Mouse (Mus musculus) G1E (cell line): Measurements from ENCODE around the gene Wrap73. TPM values are rescaled to one million over a fixed set of nuclear protein-coding genes. Genes with fewer than 3 reads are reported as not detected.

Experiments used
- ATAC-seq: 2 replicates; pipeline ENCODE4 v1.8.0; 2016; ENCODE audit warnings: mild to moderate bottlenecking; ENCODE audit not compliant: insufficient number of reproducible peaks, poor library complexity, low FRiP score, severe bottlenecking; ENCODE audit errors: extremely low read depth
- DNase-seq: peaks from one replicate; pipeline ENCODE4 v3.0.0; 2012; ENCODE audit warnings: low spot score
- H3K27me3 ChIP-seq: 2 replicates; pipeline ENCODE4 v1.6.1; 2012; ENCODE audit warnings: mild to moderate bottlenecking, low read length, inconsistent platforms; ENCODE audit not compliant: insufficient read depth
- H3K36me3 ChIP-seq: replicated peaks from 2 replicates; pipeline ENCODE3; 2012; ENCODE audit warnings: mild to moderate bottlenecking, inconsistent platforms
- H3K4me1 ChIP-seq: 2 replicates; pipeline ENCODE4 v1.6.1; 2012; ENCODE audit warnings: low read depth, low read length, inconsistent platforms, mixed read lengths; ENCODE audit not compliant: insufficient read depth
- H3K4me3 ChIP-seq: 2 replicates; pipeline ENCODE4 v1.5.1; 2012; ENCODE audit warnings: low read depth, mild to moderate bottlenecking, inconsistent platforms, low read length, moderate library complexity, mixed read lengths
- H3K9me3 ChIP-seq: replicated peaks from 2 replicates; pipeline ENCODE4 v1.6.1; 2012; ENCODE audit warnings: inconsistent platforms
- CTCF ChIP-seq: IDR thresholded peaks from 2 replicates; pipeline ENCODE4 v1.5.1; 2012; ENCODE audit warnings: low read depth, low read length, inconsistent platforms, mixed read lengths
- GATA1 ChIP-seq: IDR thresholded peaks from 2 replicates; pipeline ENCODE4 v1.6.1; 2012; ENCODE audit warnings: borderline replicate concordance, low read length, inconsistent platforms, mixed read lengths
- GATA2 ChIP-seq: IDR thresholded peaks from 2 replicates; pipeline ENCODE4 v1.6.1; 2012; ENCODE audit warnings: low read depth, low read length, inconsistent platforms, borderline replicate concordance
- POLR2AphosphoS5 ChIP-seq: IDR thresholded peaks from 2 replicates; pipeline ENCODE4 v1.6.1; 2012; ENCODE audit warnings: low read depth, low read length, inconsistent platforms; ENCODE audit not compliant: insufficient replicate concordance
- TAL1 ChIP-seq: conservative IDR thresholded peaks from 2 replicates; pipeline ENCODE4 v1.6.1; 2012; ENCODE audit warnings: low read depth, low read length, inconsistent platforms, mixed read lengths
- polyA plus RNA-seq: library from polyadenylated mRNA; stranded (reverse); fragments of >175 nt; gene quantifications from 2 replicates; pipeline ENCODE4 v1.2.3, GENCODE M21; 2012
- total RNA-seq, 2 experiments: library from RNA; stranded (forward) in 1 of 2; stranded (reverse) in 1 of 2; fragments of 200-1000 nt in 1 of 2; fragments of >200 nt in 1 of 2; fragmentation: Nextera tagmentation in 1 of 2; gene quantifications; 2 replicates each; pipeline ENCODE4 v1.2.3; 2014 to 2017

Gene Wrap73
- total and polyA plus RNA-seq, 3 experiments = 6.9 to 21.5 (median 19.4) TPM

DNA sequence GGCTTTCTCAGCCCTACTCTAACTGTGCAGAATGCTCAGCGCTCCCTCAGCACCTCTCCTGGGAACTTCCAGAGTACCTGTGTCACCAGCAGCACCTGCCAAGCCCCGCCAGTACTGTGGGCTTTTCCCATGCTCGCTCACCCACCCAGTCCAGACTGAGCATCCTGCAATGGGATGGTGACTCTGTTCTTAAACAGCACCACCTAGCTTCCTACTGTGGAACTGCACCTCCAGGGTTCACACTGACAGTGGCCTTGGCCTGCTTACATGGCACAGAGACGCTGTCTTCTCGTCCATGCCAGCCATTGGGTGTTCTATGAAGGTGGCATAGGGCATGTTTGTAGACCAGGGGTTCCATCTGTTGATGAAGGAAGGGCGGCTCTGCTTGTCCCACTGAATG is 16.8 kb downstream of the Wrap73 start:
- Histone ChIP-seq H3K9me3 (no peaks in the 10 kb centered on the region), H3K4me3 (peak overlapping the region; percentile 98; the same call in 1 of the 2 replicates), H3K36me3 (peaks cover 55% of the 10 kb centered on the region), H3K4me1 (peaks cover 52% of the 10 kb centered on the region), H3K27me3 (no peaks in the 10 kb centered on the region)
- DNase-seq (peak; percentile 85), ATAC-seq (peak; percentile 25)
- TF ChIP-seq GATA1 (no peak), CTCF (peak; percentile 99), GATA2 (no peak), POLR2AphosphoS5 (peak; percentile 68; the same call in 1 of the 2 replicates), TAL1 (no peak)

DNA sequence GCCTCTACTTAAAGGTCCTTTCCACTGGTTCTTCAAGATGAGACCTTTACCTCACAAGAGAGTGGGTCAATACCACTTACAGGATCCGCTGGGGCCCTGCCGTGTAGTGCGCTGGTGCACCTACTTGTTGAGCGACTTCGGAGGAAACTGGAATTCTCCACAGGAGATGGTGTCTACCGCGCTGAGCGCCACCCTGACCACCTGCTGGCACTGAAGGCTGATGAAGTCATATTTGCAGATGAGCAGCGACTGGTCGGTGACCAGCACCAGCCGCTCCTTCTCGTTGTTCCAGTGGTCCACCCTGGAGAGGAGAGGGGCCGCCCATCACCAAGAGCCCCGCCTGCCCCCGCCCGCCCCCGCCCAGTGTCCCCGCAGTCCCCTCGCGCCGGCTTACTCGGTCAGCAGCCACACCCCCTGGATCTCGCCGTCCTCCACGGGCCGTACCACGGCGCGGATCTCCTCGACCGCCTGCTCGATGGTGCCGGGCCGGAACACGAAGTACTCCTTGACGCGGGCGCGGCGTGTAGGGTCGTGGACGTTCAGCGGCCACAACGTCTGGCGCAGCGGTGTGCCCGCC is 17.9 kb downstream of the Wrap73 start:
- no peak for ATAC-seq
- Histone ChIP-seq H3K36me3 (peaks cover 45% of the 10 kb centered on the region), H3K4me1 (peaks cover 46% of the 10 kb centered on the region), H3K27me3 (no peaks in the 10 kb centered on the region), H3K4me3 (peak overlapping the region; percentile 98), H3K9me3 (no peaks in the 10 kb centered on the region)
- peak; percentile 43 for DNase-seq
- TF ChIP-seq TAL1 = no peak

DNA sequence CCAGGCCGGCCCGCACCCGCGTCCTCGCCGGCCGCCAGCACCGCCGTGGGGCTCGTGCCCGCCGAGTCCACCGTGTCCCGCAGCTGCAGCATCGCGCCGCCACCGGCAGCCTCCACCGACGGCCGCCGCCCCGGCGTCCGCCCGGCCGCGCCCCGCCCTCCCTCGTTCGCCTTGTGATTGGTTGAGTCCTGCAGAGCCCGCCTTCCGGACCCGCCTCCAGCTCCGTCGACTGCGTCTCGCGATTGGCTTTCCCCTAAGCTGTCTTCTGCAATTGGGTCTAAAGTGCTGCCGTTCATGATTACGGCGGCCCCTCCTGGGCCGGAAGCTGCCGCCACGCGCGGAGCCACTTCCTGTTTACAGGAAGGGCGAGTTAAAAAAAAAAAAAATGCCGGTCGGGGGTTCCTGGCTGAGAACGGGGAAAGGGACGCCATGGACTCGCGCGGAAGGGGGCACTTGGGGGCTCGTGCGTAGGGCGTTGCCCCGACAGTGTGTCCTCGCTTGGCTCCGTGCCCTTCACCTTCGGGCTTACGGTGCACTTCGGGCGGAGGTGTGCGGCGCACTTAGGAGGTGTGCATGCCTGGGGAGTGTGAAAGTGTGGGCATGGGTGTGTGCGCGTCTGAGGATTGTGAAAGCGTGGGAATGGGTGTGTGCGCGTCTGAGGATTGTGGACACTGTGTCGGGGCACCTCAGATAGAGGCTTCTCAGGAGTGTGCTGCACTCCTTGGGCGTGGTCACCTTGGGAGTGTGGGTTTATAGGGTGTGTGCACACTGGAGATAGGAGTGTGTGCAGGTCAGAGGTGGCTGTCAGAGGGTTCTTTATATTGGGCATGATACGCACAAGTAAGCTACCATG is 18.6 kb downstream of the Wrap73 start, which contains the start of gene Tprgl:
TSS of gene Tprgl (minus strand) at position 129 of the 853 bp plus-strand sequence.
- H3K4me1 ChIP-seq = peaks cover 38% of the 10 kb centered on the region
- TF ChIP-seq POLR2AphosphoS5 (no peak), CTCF (no peak), TAL1 (peak; percentile 48; the same call in 1 of the 2 replicates), GATA1 (no peak), GATA2 (no peak)
- H3K36me3 ChIP-seq = peaks cover 38% of the 10 kb centered on the region
- ATAC-seq (peak; percentile 86), DNase-seq (peak; percentile 97)
- H3K4me3 ChIP-seq = peak within 1 kb of the TSS; percentile 98
- no peaks in the 10 kb centered on the region for H3K9me3 ChIP-seq
- H3K27me3 ChIP-seq = no peaks in the 10 kb centered on the region

DNA sequence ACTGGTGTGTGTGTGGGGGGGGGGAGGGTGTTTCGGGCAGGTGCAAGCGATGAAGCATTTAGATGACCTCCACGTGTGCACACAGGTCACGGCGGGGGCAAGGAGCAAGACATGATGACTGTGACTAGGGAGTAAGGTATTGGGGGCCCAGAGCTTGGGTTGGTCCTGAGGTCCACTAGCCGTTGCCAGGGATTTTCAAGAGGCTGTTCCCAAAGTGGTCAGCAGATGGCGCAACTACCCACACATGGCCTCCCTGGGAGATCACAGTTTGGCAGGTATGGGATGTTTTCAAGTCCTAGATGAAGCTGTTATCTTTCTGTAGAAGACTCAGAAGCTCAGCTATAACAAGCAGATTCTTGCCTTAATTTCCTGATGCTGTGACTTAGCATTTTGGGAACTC is 21.1 kb downstream of the Wrap73 start:
- DNase-seq = peak; percentile 61
- ATAC-seq = no peak
- no peaks in the 10 kb centered on the region for H3K9me3 ChIP-seq
- peaks cover 12% of the 10 kb centered on the region for H3K36me3 ChIP-seq
- H3K4me3 ChIP-seq = no peak overlapping the region
- peaks cover 32% of the 10 kb centered on the region for H3K4me1 ChIP-seq
- H3K27me3 ChIP-seq = no peaks in the 10 kb centered on the region
- peak; percentile 72 for TF ChIP-seq CTCF
- TF ChIP-seq POLR2AphosphoS5 = no peak
- no peak for TF ChIP-seq GATA1
- no peak for TF ChIP-seq GATA2

DNA sequence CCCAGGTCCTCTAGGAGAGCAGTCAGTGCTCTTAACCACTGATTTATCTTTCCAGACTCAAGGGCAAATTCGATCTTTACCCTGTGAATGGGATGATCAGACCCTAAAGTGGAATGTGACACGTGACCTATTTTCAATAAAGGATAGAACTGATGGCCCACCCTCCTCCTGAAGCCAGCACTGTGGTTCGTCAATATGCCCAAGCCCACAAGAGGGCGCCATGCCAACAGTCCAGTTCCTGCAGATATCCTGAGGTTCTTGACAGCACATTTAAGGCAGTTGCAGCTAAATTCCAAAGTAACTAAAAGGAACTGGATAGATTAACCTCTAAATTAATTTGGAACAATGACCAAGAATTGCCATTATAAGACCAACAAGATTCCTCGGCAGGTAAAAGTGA is 24.9 kb downstream of the Wrap73 start:
- Histone ChIP-seq H3K27me3 (no peaks in the 10 kb centered on the region), H3K36me3 (no peaks in the 10 kb centered on the region), H3K4me1 (peaks cover 9% of the 10 kb centered on the region), H3K9me3 (peaks cover 27% of the 10 kb centered on the region), H3K4me3 (no peak overlapping the region)
- ATAC-seq = no peak
- no peak for TF ChIP-seq TAL1
- no peak for TF ChIP-seq POLR2AphosphoS5
- no peak for TF ChIP-seq GATA2
- TF ChIP-seq GATA1 = no peak
- TF ChIP-seq CTCF = no peak
- peak; percentile 18 for DNase-seq

DNA sequence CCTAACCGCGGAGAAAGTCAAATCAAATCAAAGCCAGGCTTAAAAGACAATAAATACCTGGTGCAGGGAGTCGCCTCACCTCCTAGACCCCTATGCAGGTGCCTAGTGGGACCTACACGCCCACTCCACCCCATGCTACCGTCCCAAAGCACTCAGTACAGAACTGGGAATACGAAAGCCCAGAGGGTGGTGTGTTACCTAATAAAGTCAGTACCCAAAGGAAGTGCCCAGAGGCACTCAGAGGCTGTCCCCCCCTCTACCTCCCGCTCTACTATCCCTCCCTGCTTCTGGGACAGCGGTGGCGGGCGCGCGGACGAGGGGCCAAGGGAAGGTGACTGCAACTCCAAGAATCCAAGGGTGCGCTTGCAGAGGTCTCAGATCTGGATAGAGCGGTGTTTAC is 27.8 kb downstream of the Wrap73 start:
- Histone ChIP-seq H3K27me3 (no peaks in the 10 kb centered on the region), H3K9me3 (peaks cover 50% of the 10 kb centered on the region), H3K4me1 (no peaks in the 10 kb centered on the region), H3K36me3 (no peaks in the 10 kb centered on the region), H3K4me3 (no peak overlapping the region)
- DNase-seq (no peak), ATAC-seq (no peak)
- no peak for TF ChIP-seq POLR2AphosphoS5
- TF ChIP-seq TAL1 = no peak
- no peak for TF ChIP-seq GATA2
- no peak for TF ChIP-seq CTCF
- TF ChIP-seq GATA1 = no peak
